Mouse (Mus musculus) heart, postnatal 0 days (tissue): ENCODE measurements around the gene Krt14. TPM values are rescaled to one million over a fixed set of nuclear protein-coding genes. Genes with fewer than 3 reads are reported as not detected.

ENCODE experiments used
- ATAC-seq: fragments of 200-750 bp; cut with Nextera tagmentation; 2 replicates; pipeline ENCODE4 v1.8.0; 2017; ENCODE audit warnings: low read depth, moderate number of reproducible peaks, moderate library complexity; ENCODE audit not compliant: insufficient read depth
- DNase-seq: peaks from one replicate; pipeline ENCODE4 v3.0.0-alpha.2; 2016; ENCODE audit warnings: low spot score
- H3K27ac ChIP-seq: fragments of 300-500 bp; sonication (generic); 2 replicates; pipeline ENCODE4 v1.5.1; 2014; ENCODE audit warnings: low read depth, mild to moderate bottlenecking
- H3K27me3 ChIP-seq: fragments of 300-500 bp; sonication (generic); 2 replicates; pipeline ENCODE4 v1.6.1; 2014; ENCODE audit warnings: low read length, mixed read lengths; ENCODE audit not compliant: control insufficient read depth, insufficient read depth
- H3K36me3 ChIP-seq: fragments of 300-500 bp; sonication (generic); replicated peaks from 2 replicates; pipeline ENCODE4 v1.6.1; 2014; ENCODE audit warnings: low read length, mixed read lengths; ENCODE audit not compliant: control insufficient read depth, insufficient read depth
- H3K4me1 ChIP-seq: fragments of 300-500 bp; sonication (generic); 2 replicates; pipeline ENCODE4 v1.6.1; 2014; ENCODE audit warnings: antibody characterized with exemption; ENCODE audit not compliant: control insufficient read depth, insufficient read depth
- H3K4me2 ChIP-seq: fragments of 300-500 bp; sonication (generic); 2 replicates; pipeline ENCODE4 v1.6.1; 2014; ENCODE audit warnings: low read depth, mild to moderate bottlenecking, low read length, moderate library complexity
- H3K4me3 ChIP-seq: fragments of 300-500 bp; sonication (generic); 2 replicates; pipeline ENCODE4 v1.5.1; 2014; ENCODE audit warnings: low read depth, low read length
- H3K9ac ChIP-seq: fragments of 300-500 bp; sonication (generic); replicated peaks from 2 replicates; pipeline ENCODE4 v1.6.1; 2014; ENCODE audit warnings: low read depth, low read length, mixed read lengths
- H3K9me3 ChIP-seq: fragments of 300-500 bp; sonication (generic); replicated peaks from 2 replicates; pipeline ENCODE4 v1.6.1; 2016; ENCODE audit warnings: low read length; ENCODE audit not compliant: control insufficient read depth
- CTCF ChIP-seq: IDR thresholded peaks from 2 replicates; pipeline ENCODE4 v1.5.1; 2016; ENCODE audit warnings: antibody characterized with exemption, control low read depth, low read depth
- EP300 ChIP-seq: IDR thresholded peaks from 2 replicates; pipeline ENCODE4 v1.6.1; 2016; ENCODE audit warnings: antibody characterized with exemption, low read depth
- WGBS: fragments of 180-500 bp; shearing (Covaris S2); extraction: QIAGEN DNeasy Blood & Tissue Kit; methylation state at CpG from one replicate; pipeline ENCODE4 v1.1.7; 2014; 5-methylcytosine and 5-hydroxymethylcytosine counted together
- polyA plus RNA-seq: library from polyadenylated mRNA; unstranded; fragments of >200 nt; fragmentation: Nextera tagmentation; extraction: Ambion mirVana; gene quantifications from 2 replicates; pipeline ENCODE4 v1.2.1, GENCODE M21; 2015
- total RNA-seq: library from RNA; depleted of rRNA; stranded (reverse); fragments of >200 nt; gene quantifications from 2 replicates; pipeline ENCODE4 v1.2.3, GENCODE M21; 2014; ENCODE audit warnings: low replicate concordance

Krt14 gene
- total and polyA plus RNA-seq, 2 experiments from 2014 or later, result 2.3 to 2.8 TPM

DNA sequence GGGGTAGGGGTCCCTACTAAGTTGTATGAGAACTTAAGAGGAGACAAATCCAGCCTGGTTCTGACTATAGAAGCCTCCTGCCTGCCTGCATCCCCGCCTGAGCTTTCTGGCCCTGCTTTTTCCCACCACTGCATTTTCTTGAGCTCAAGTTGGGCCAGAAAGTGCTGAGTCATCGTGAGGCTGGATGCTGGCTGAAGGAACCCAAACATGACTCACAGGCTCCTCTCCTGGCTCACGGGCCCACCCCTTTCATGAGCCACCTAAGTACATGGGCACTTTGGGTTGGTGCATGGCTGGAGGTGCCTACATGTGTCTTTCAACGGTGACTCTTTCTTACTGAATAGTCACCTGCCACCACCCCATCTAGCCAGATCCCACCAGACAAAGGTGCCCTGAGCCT, 8.7 kb downstream of the Krt14 start:
- Histone ChIP-seq H3K36me3 (no peaks in the 10 kb centered on the region), H3K4me2 (no peak overlapping the region), H3K4me1 (no peaks in the 10 kb centered on the region), H3K4me3 (no peak overlapping the region), H3K9ac (no peak overlapping the region), H3K27ac (no peak overlapping the region), H3K9me3 (no peaks in the 10 kb centered on the region), H3K27me3 (no peaks in the 10 kb centered on the region)
- ATAC-seq, result no peak
- no peak for DNase-seq
- TF ChIP-seq CTCF, result no peak
- WGBS, result 58% methylated on average over 4 of the region's 4 CpGs

DNA sequence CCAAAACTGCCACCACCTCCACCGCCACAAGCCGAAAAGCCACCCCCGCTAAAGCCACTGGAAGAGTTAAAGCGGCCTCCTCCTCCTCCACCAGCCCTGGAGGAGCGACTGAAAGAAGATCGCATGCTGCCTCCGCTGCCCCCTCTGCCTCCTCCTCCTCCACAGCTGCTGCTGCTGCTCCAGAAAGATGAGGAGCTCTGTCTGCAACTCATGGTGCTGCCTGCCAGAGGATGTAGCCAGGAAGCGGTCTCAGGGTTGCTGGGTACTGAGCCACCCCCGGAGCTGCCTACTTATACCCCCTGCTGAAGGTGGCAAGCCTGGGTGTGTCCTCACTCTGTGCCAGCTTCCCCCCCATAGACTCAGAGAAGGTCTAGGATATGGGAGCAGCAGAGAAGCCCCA, 14.4 kb downstream of the Krt14 start, which contains the start of gene Krt9:
Krt9 (minus strand) TSS at position 255 of the 400 bp plus-strand sequence.
- H3K4me2 ChIP-seq, result no peak within 1 kb of the TSS
- H3K27me3 ChIP-seq, result no peaks in the 10 kb centered on the region
- H3K27ac ChIP-seq, result no peak within 1 kb of the TSS
- DNase-seq (no peak), ATAC-seq (no peak)
- H3K4me1 ChIP-seq, result no peaks in the 10 kb centered on the region
- H3K4me3 ChIP-seq, result no peak within 1 kb of the TSS
- H3K9ac ChIP-seq, result no peak within 1 kb of the TSS
- H3K36me3 ChIP-seq, result no peaks in the 10 kb centered on the region
- no peaks in the 10 kb centered on the region for H3K9me3 ChIP-seq
- TF ChIP-seq EP300, result no peak
- no peak for TF ChIP-seq CTCF
- WGBS, result 34% methylated on average over 9 of the region's 9 CpGs

DNA sequence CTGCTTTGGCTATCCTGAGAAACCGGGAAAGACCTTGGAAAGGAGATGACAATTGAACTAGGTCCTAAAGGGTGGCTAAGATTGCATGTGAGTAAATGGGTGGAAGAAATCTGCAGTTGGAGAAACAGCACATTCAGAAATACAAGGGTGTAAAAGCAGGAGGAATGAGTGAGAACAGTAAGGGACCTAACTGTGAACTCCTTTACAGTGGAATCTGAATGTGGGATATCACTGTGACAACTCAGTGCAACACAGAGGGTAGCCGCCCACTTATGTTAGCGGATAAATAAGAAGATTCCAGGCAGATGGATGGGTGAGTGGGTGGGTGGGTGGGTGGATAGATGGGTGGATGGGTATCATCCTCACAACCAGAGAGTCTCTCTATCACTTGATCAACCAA, 15.5 kb downstream of the Krt14 start:
- Histone ChIP-seq H3K4me1 (no peaks in the 10 kb centered on the region), H3K9ac (no peak overlapping the region), H3K27me3 (no peaks in the 10 kb centered on the region), H3K4me2 (no peak overlapping the region), H3K9me3 (no peaks in the 10 kb centered on the region), H3K27ac (no peak overlapping the region), H3K4me3 (no peak overlapping the region), H3K36me3 (no peaks in the 10 kb centered on the region)
- TF ChIP-seq CTCF (no peak), EP300 (no peak)
- ATAC-seq (no peak), DNase-seq (no peak)
- WGBS, result 77% methylated on average over 3 of the region's 3 CpGs

DNA sequence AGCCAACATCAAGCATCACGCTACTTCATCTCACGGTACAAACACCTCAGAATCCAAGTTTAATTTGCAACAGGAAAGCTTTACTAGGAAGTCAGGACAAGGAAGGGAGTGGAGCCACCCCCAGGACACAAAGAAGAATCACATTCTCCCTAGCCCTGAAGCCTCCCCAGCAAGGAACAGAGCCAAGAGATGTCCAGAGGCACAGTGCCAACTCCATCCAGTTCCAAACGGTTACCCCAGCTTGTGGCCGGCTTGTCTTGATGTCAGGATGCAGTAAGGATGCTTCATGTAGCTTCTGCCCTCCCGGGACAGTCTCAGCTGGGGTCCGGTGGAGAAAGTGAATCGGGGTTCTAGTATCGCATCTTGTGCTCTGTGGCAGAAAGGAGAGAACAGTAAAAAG, 20.6 kb downstream of the Krt14 start:
- TF ChIP-seq CTCF (no peak), EP300 (no peak)
- ATAC-seq, result no peak
- Histone ChIP-seq H3K27me3 (no peaks in the 10 kb centered on the region), H3K27ac (no peak overlapping the region), H3K36me3 (no peaks in the 10 kb centered on the region), H3K9ac (no peak overlapping the region), H3K4me1 (no peaks in the 10 kb centered on the region), H3K9me3 (no peaks in the 10 kb centered on the region), H3K4me3 (no peak overlapping the region), H3K4me2 (no peak overlapping the region)
- 71% methylated on average over 8 of the region's 8 CpGs for WGBS
- no peak for DNase-seq

DNA sequence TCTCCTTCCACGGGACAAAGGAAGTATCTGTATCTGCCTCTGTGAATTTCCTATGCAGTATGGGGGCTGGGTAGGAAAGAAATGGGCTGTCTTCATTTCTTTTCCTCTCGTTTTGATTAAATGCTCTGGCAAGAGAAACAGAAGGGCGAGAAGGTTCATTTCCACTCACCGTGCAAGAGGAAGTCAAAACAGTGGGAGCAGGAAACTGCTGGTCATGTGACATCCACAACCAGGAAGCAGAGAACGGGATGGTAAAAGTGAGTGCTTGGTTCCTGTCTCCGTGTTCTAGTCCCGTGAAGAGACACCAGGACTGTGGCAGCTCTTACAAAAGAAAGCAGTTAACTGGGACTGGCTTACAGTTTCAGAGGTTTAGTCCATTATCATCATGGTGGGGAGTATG, 25.6 kb downstream of the Krt14 start:
- H3K4me3 ChIP-seq, result no peak overlapping the region
- no peak overlapping the region for H3K27ac ChIP-seq
- no peaks in the 10 kb centered on the region for H3K4me1 ChIP-seq
- H3K9me3 ChIP-seq, result no peaks in the 10 kb centered on the region
- ATAC-seq (no peak), DNase-seq (no peak)
- no peaks in the 10 kb centered on the region for H3K27me3 ChIP-seq
- no peaks in the 10 kb centered on the region for H3K36me3 ChIP-seq
- no peak overlapping the region for H3K4me2 ChIP-seq
- H3K9ac ChIP-seq, result no peak overlapping the region
- 63% methylated on average over 7 of the region's 7 CpGs for WGBS
- TF ChIP-seq CTCF (no peak), EP300 (no peak)

DNA sequence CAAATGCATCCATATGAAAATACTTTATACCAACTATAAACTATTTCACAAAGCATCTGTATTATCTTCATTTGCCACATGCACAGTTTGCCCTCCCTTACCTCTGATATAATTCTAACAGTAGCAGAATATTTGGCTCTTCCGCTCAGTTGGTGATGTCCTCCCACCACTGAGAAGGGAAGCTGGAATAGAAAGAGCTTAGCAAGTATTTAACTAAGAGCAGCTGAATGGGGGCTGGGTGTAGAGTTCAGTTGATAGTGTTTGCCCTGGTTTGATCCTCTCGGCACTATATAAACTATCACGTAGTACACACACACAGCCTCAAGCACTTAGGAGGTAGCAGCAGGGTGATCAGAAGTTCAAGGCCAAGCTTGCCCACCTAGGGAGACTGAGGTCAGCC, 28.1 kb downstream of the Krt14 start:
- no peaks in the 10 kb centered on the region for H3K4me1 ChIP-seq
- DNase-seq, result no peak
- H3K27ac ChIP-seq, result no peak overlapping the region
- no peak overlapping the region for H3K4me3 ChIP-seq
- H3K27me3 ChIP-seq, result no peaks in the 10 kb centered on the region
- H3K9ac ChIP-seq, result no peak overlapping the region
- TF ChIP-seq CTCF (no peak), EP300 (no peak)
- H3K9me3 ChIP-seq, result no peaks in the 10 kb centered on the region
- no peaks in the 10 kb centered on the region for H3K36me3 ChIP-seq
- WGBS, result 63% methylated on average over 3 of the region's 3 CpGs
- H3K4me2 ChIP-seq, result no peak overlapping the region
- ATAC-seq, result no peak
